Mouse (Mus musculus) E14TG2a.4 (cell line): ENCODE measurements around the gene Nrp1.

Experiments used
- CTCF ChIP-seq: conservative IDR thresholded peaks from 2 replicates; pipeline ENCODE4 v1.5.1; 2014; ENCODE audit warnings: low read length
- POU5F1 ChIP-seq: IDR thresholded peaks from 2 replicates; pipeline ENCODE4 v1.6.1; 2014; ENCODE audit warnings: low read length, borderline replicate concordance

DNA sequence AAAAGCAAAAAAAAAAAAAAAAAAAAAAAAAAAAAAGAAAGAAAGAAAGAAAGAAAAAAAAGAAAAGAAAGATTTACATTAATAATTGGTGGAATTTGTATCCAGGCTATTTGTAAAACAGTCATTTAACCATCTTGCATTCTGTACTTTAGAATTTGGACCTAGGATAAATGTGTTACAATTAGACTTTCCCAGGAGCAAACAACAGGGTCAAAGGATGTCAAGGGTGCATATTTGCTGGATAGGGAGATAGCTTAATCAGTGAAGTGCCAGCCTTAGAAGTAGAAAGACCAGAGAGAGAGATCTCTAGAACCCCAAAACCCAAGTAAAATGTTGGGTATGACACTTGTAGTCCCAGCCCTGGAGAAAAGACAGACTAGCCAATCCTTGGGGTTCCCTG is 19.5 kb upstream of the Nrp1 start:
- no peak for TF ChIP-seq CTCF
- no peak for TF ChIP-seq POU5F1
